Mouse (Mus musculus): Measurements from ENCODE around the gene Lypla2. TPM values are rescaled to one million over a fixed set of nuclear protein-coding genes. Genes with fewer than 3 reads are reported as not detected.

Lypla2 gene
- polyA plus RNA-seq (2012; rRNA removed), result 90.8 and 100 TPM in 2 replicates

- 0 out of 2 replicates have a peak, but pooled peaks have one; percentile 12 for TF ChIP-seq CTCF (conservative IDR thresholded peaks at IDR 0.05; ENCODE audit: insufficient read depth, insufficient read length, low read depth, low read length)
- peak; percentile 6 for TF ChIP-seq POLR2A (IDR thresholded peaks at IDR 0.05; ENCODE audit: low read depth, low read length)
- DNase-seq, result peak; percentile 92
- H3K4me3 ChIP-seq (ENCODE audit: insufficient read depth, low read depth, low read length), result peak within 1 kb of the TSS; percentile 55
- H3K27me3 ChIP-seq (replicated peaks; ENCODE audit: control insufficient read depth, insufficient read depth, low read length), result no peaks in the 10 kb centered on the region
- no peaks in the 10 kb centered on the region for H3K36me3 ChIP-seq (ENCODE audit: control insufficient read depth, insufficient read depth, low read length)
- peaks cover 5% of the 10 kb centered on the region; the same call in 1 of the 2 replicates for H3K4me1 ChIP-seq (ENCODE audit: control insufficient read depth, insufficient read depth, low read length)
- H3K27ac ChIP-seq (ENCODE audit: insufficient read depth, low read depth, low read length), result no peak within 1 kb of the TSS
- 2% methylated on average over 19 of the region's 19 CpGs for WGBS
Observed at GRCm38 (mm10) chr4:135972556-135972906, at the start of gene Lypla2. Gene Lypla2, minus strand, starts transcription at chr4:135972626.

GRCm38 (mm10) chr4:136021549-136022047, 49.2 kb upstream of the Lypla2 start, which contains the start of gene Eloa:
Gene Eloa, minus strand, starts transcription at chr4:136021763.
- peak within 1 kb of the TSS; percentile 42; the same call in 1 of the 2 replicates for H3K27ac ChIP-seq (ENCODE audit: insufficient read depth, low read depth, low read length)
- H3K36me3 ChIP-seq (ENCODE audit: control insufficient read depth, insufficient read depth, low read length), result no peaks in the 10 kb centered on the region
- H3K4me1 ChIP-seq (ENCODE audit: control insufficient read depth, insufficient read depth, low read length), result peaks cover 7% of the 10 kb centered on the region; the same call in 1 of the 2 replicates
- no peaks in the 10 kb centered on the region for H3K27me3 ChIP-seq (replicated peaks; ENCODE audit: control insufficient read depth, insufficient read depth, low read length)
- peak; percentile 100 for DNase-seq
- WGBS, result under 1% methylated on average over 48 of the region's 48 CpGs
- H3K4me3 ChIP-seq (ENCODE audit: insufficient read depth, low read depth, low read length), result peak within 1 kb of the TSS; percentile 93
- TF ChIP-seq CTCF (conservative IDR thresholded peaks at IDR 0.05; ENCODE audit: insufficient read depth, insufficient read length, low read depth, low read length) (0 out of 2 replicates have a peak, but pooled peaks have one; percentile 8), POLR2A (IDR thresholded peaks at IDR 0.05; ENCODE audit: low read depth, low read length) (peak; percentile 59)

- no peaks in the 10 kb centered on the region for H3K27me3 ChIP-seq (replicated peaks; ENCODE audit: control insufficient read depth, insufficient read depth, low read length)
- no peak overlapping the region for H3K27ac ChIP-seq (ENCODE audit: insufficient read depth, low read depth, low read length)
- WGBS, result under 1% methylated on average over 58 of the region's 62 CpGs
- TF ChIP-seq CTCF (conservative IDR thresholded peaks at IDR 0.05; ENCODE audit: insufficient read depth, insufficient read length, low read depth, low read length), result no peak
- TF ChIP-seq POLR2A (IDR thresholded peaks at IDR 0.05; ENCODE audit: low read depth, low read length), result no peak
- no peaks in the 10 kb centered on the region for H3K36me3 ChIP-seq (ENCODE audit: control insufficient read depth, insufficient read depth, low read length)
- peak overlapping the region; percentile 93 for H3K4me3 ChIP-seq (ENCODE audit: insufficient read depth, low read depth, low read length)
- DNase-seq, result peak; percentile 42
- H3K4me1 ChIP-seq (ENCODE audit: control insufficient read depth, insufficient read depth, low read length), result peaks cover 12% of the 10 kb centered on the region; the same call in 1 of the 2 replicates
Observed at GRCm38 (mm10) chr4:136020743-136021548, 48.5 kb upstream of the Lypla2 start.

DNA sequence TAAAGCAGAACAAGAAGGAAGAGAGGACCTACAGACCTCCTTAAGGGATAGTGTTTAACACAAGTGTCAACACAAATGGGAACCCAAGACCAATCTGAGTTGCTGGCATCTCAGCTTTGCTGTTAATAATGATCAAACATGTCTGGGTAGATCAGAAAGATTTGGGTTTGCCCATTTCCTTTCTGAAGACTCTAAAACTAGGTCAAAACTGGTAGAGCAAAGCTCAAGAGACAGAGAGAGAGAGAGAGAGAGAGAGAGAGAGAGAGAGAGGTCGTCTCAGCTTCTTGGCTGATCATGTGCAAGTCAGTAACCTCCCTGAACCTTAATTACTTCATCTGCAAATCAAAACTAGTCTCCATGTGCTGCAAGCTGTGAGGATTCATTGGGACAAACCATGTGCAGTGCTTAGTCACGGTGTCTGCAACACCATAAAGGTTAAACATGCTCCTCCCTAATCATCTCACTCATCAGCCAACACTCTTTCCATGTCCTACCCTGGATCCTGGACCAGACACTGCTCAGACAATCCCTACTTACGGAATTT, 43.7 kb upstream of the Lypla2 start:
- Histone ChIP-seq H3K4me1 (ENCODE audit: control insufficient read depth, insufficient read depth, low read length) (peaks cover 12% of the 10 kb centered on the region; the same call in 1 of the 2 replicates), H3K27ac (ENCODE audit: insufficient read depth, low read depth, low read length) (no peak overlapping the region), H3K27me3 (replicated peaks; ENCODE audit: control insufficient read depth, insufficient read depth, low read length) (no peaks in the 10 kb centered on the region), H3K4me3 (ENCODE audit: insufficient read depth, low read depth, low read length) (no peak overlapping the region), H3K36me3 (ENCODE audit: control insufficient read depth, insufficient read depth, low read length) (peaks cover 8% of the 10 kb centered on the region)
- no peak for DNase-seq
- 50% methylated on average over 3 of the region's 3 CpGs for WGBS
- TF ChIP-seq CTCF (conservative IDR thresholded peaks at IDR 0.05; ENCODE audit: insufficient read depth, insufficient read length, low read depth, low read length), result no peak
- no peak for TF ChIP-seq POLR2A (IDR thresholded peaks at IDR 0.05; ENCODE audit: low read depth, low read length)

DNA sequence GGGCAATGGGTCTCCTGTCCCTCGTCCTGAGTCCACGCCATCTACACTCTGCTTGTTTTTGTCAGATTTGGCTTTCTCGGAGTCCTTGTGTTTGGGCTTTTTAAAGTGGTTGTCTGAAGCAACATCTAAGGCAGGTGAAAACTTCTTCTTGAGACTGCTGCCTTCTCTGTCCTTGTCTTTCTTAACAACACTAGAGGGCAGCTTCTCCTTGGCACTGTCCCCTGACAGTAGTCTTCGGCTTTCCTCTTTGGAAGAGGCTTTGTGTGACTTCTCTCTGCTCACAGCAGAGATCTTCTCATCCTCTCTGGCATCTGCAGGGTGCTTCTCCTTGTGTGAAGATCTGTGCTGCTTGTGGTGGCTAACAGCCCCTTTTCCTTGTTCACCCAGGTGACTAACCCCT, 38.2 kb upstream of the Lypla2 start:
- Histone ChIP-seq H3K27me3 (replicated peaks; ENCODE audit: control insufficient read depth, insufficient read depth, low read length) (no peaks in the 10 kb centered on the region), H3K36me3 (ENCODE audit: control insufficient read depth, insufficient read depth, low read length) (peaks cover 12% of the 10 kb centered on the region), H3K4me1 (ENCODE audit: control insufficient read depth, insufficient read depth, low read length) (no peaks in the 10 kb centered on the region), H3K27ac (ENCODE audit: insufficient read depth, low read depth, low read length) (no peak overlapping the region), H3K4me3 (ENCODE audit: insufficient read depth, low read depth, low read length) (no peak overlapping the region)
- TF ChIP-seq POLR2A (IDR thresholded peaks at IDR 0.05; ENCODE audit: low read depth, low read length) (no peak), CTCF (conservative IDR thresholded peaks at IDR 0.05; ENCODE audit: insufficient read depth, insufficient read length, low read depth, low read length) (no peak)
- DNase-seq, result no peak
- 80% methylated on average over 4 of the region's 4 CpGs for WGBS

GRCm38 (mm10) chr4:136008782-136009447, 36.5 kb upstream of the Lypla2 start:
- Histone ChIP-seq H3K4me3 (ENCODE audit: insufficient read depth, low read depth, low read length) (no peak overlapping the region), H3K27ac (ENCODE audit: insufficient read depth, low read depth, low read length) (no peak overlapping the region)
- WGBS, result 67% methylated on average over 8 of the region's 8 CpGs

More at GRCm38 (mm10) chr4:136008782-136009447, 36.5 kb upstream of the Lypla2 start:
- Histone ChIP-seq H3K4me1 (ENCODE audit: control insufficient read depth, insufficient read depth, low read length) (peaks cover 4% of the 10 kb centered on the region; the same call in 1 of the 2 replicates), H3K27me3 (replicated peaks; ENCODE audit: control insufficient read depth, insufficient read depth, low read length) (no peaks in the 10 kb centered on the region), H3K36me3 (ENCODE audit: control insufficient read depth, insufficient read depth, low read length) (peaks cover 16% of the 10 kb centered on the region)
- no peak for TF ChIP-seq CTCF (conservative IDR thresholded peaks at IDR 0.05; ENCODE audit: insufficient read depth, insufficient read length, low read depth, low read length)
- no peak for TF ChIP-seq POLR2A (IDR thresholded peaks at IDR 0.05; ENCODE audit: low read depth, low read length)
- no peak for DNase-seq

Data from kidney, adult 2 months (tissue).